In genomic region chr3:154046876-154047275, GRCm38 (mm10) we compare ENCODE assay signal across 21 mouse cellular contexts.
"Had no signal": no experiment of that assay in that cellular context is flagged by ENCODE, and none has a peak within 500 bp of the region (broad histone marks: within the 10 kb centered on the region; RNA-seq: fewer than 3 reads in every experiment).

No protein-coding gene starts in this region.

- H3K36me3 ChIP-seq: heart, embryonic 10.5 days; heart, embryonic 12.5 days; hindbrain, embryonic 13.5 days; hindbrain, embryonic 15.5 days; limb, embryonic 13.5 days; limb, embryonic 15.5 days; liver, embryonic 12.5 days had no signal

- H3K9me3 ChIP-seq: heart, embryonic 10.5 days; heart, embryonic 12.5 days; hindbrain, embryonic 13.5 days; hindbrain, embryonic 15.5 days; limb, embryonic 15.5 days; liver, embryonic 12.5 days had no signal

- ATAC-seq: hindbrain, postnatal 0 days; intestine, embryonic 16.5 days; liver, embryonic 12.5 days had no signal

- DNase-seq: gastrocnemius, adult 2 months; gastrocnemius, postnatal 10 days; gastrocnemius, postnatal 25 days; heart, adult 18-20 months; heart, postnatal 10 days; heart, postnatal 36 days; kidney, postnatal 25 days; layer of hippocampus, adult 9-11 months; layer of hippocampus, postnatal 36 days; left cerebral cortex, postnatal 4 days; lung, adult 18-20 months had no signal

- H3K27ac ChIP-seq: gastrocnemius, adult 2 months; heart, embryonic 10.5 days; hindbrain, embryonic 13.5 days; hindbrain, embryonic 15.5 days; hindbrain, postnatal 0 days; limb, embryonic 13.5 days; limb, embryonic 15.5 days; liver, embryonic 12.5 days; liver, embryonic 14.5 days had no signal

- H3K4me2 ChIP-seq: heart, embryonic 12.5 days; hindbrain, embryonic 13.5 days; hindbrain, embryonic 15.5 days; limb, embryonic 13.5 days; limb, embryonic 15.5 days; liver, embryonic 12.5 days had no signal

- H3K4me1 ChIP-seq: heart, embryonic 10.5 days; heart, embryonic 12.5 days; hindbrain, embryonic 13.5 days; hindbrain, embryonic 15.5 days; limb, embryonic 13.5 days; limb, embryonic 15.5 days; liver, embryonic 12.5 days had no signal

- H3K27me3 ChIP-seq: heart, embryonic 12.5 days; hindbrain, embryonic 13.5 days; hindbrain, embryonic 15.5 days; limb, embryonic 13.5 days; limb, embryonic 15.5 days had no signal

- H3K4me3 ChIP-seq: gastrocnemius, adult 2 months; heart, embryonic 10.5 days; heart, embryonic 12.5 days; hindbrain, embryonic 13.5 days; hindbrain, embryonic 15.5 days; limb, embryonic 13.5 days; limb, embryonic 15.5 days; liver, embryonic 12.5 days had no signal

- H3K9ac ChIP-seq: heart, embryonic 12.5 days; hindbrain, embryonic 13.5 days; hindbrain, embryonic 15.5 days; limb, embryonic 13.5 days; limb, embryonic 15.5 days; liver, embryonic 12.5 days; liver, embryonic 14.5 days had no signal
